Mouse (Mus musculus) brain, embryonic 14.5 days (tissue): ENCODE data around the gene Olfr455. TPM values are rescaled to one million over a fixed set of nuclear protein-coding genes. Genes with fewer than 3 reads are reported as not detected.
A peak's percentile ranks its signal among the peaks of the same experiment; 100 is the strongest.

Experiments
- DNase-seq: peaks from one replicate; pipeline ENCODE4 v3.0.0-alpha.2; 2011; ENCODE audit warnings: low read depth
- CTCF ChIP-seq: fragments of 200-500 bp; IDR thresholded peaks from 2 replicates; pipeline ENCODE4 v1.5.1; 2012; ENCODE audit warnings: inconsistent platforms, mild to moderate bottlenecking, moderate library complexity, borderline replicate concordance; ENCODE audit not compliant: insufficient read depth, insufficient read length; ENCODE audit errors: extremely low read depth
- POLR2A ChIP-seq: fragments of 200-500 bp; IDR thresholded peaks from 2 replicates; pipeline ENCODE4 v1.6.1; 2012; ENCODE audit warnings: mild to moderate bottlenecking, inconsistent platforms, borderline replicate concordance; ENCODE audit not compliant: poor library complexity, insufficient read depth, insufficient read length, severe bottlenecking; ENCODE audit errors: extremely low read depth
- polyA plus RNA-seq: library from polyadenylated mRNA; depleted of rRNA; stranded (reverse); fragments of >200 nt; gene quantifications from 2 replicates; pipeline ENCODE4 v1.2.3, GENCODE M21; 2012; rRNA removed

Gene Olfr455
- polyA plus RNA-seq, 1 experiment, result not detected

DNA sequence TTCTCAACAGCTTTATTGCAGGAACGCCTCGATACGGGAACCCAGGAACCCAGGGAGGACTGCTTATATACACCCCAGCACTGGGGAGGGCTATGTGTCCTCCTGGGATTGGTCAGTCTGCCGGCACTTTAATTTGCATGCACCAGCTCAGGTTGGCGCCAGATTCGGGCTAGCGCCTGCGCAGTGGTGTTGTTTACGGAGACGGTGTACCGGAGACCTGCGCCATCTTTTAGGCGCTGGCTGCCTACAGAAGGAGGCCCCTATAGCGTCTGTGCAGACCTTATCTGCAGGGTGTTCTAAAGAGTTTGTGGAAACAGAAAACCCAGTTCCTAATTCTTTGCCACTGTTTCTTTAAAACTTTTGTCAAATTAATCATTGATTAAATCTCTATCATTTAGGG is 11.3 kb upstream of the Olfr455 start:
- TF ChIP-seq CTCF, result no peak
- no peak for TF ChIP-seq POLR2A
- DNase-seq, result no peak

DNA sequence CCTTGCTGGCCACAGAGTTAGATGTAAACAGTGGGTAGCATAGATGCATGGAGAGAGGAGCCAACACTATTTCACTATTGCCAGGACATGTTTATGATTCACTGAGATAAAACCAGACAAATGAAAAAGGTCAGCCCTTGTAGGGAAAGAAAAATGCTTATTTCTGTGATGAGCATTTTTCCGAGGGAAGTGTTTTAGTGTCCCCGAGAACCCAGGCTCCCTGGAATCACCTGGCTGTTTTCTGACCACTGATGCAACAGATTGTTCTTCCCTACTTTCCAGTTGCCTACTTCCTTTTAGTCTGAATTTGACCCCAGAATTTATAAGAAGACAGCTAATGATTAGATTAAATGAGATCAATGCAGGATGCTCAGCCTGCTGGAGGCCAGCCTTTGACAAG is 1.2 kb downstream of the Olfr455 start:
- no peak for DNase-seq
- no peak for TF ChIP-seq CTCF
- no peak for TF ChIP-seq POLR2A

DNA sequence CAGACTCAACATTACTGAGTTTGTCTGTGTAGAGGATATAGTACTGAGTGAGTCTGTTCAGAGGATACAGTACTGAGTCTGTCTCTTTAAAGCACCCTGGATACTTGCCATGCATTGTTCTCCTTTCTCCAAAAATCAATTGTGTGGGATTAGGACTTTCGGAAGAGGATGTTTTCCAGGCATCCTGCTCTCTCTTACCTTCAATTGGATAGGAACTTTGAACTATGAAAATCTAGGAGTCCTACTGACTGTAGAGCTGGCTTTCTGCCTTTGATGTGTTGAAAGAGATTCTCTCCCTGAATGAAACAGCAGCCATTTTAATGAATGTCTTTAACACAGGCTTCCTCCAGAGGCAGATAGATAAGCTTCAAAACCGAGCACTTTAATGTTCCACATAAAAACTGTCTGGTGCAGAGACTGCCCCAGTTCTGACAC is 1.9 kb downstream of the Olfr455 start:
- TF ChIP-seq POLR2A (no peak), CTCF (no peak)
- peak; percentile 58 for DNase-seq

DNA sequence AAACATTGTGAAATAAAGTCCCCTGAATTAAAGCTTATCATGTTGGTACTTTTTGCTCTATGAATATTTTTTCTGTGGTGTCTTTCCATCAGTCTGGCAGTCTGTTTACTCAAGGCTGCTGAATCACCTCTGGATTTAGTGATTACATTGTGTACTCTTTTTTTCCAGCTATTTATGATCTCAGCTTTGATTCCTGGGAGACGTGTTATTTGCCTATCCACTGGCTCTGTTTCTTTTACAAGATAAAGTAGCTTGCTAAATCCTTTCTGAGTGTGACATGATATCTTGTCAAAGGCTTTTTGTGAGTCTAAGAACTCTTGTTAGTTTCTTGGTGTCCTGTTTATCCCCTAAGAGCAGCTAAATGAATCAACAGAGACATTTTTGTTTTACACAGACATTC is 2.5 kb downstream of the Olfr455 start:
- TF ChIP-seq POLR2A, result no peak
- no peak for TF ChIP-seq CTCF
- no peak for DNase-seq

DNA sequence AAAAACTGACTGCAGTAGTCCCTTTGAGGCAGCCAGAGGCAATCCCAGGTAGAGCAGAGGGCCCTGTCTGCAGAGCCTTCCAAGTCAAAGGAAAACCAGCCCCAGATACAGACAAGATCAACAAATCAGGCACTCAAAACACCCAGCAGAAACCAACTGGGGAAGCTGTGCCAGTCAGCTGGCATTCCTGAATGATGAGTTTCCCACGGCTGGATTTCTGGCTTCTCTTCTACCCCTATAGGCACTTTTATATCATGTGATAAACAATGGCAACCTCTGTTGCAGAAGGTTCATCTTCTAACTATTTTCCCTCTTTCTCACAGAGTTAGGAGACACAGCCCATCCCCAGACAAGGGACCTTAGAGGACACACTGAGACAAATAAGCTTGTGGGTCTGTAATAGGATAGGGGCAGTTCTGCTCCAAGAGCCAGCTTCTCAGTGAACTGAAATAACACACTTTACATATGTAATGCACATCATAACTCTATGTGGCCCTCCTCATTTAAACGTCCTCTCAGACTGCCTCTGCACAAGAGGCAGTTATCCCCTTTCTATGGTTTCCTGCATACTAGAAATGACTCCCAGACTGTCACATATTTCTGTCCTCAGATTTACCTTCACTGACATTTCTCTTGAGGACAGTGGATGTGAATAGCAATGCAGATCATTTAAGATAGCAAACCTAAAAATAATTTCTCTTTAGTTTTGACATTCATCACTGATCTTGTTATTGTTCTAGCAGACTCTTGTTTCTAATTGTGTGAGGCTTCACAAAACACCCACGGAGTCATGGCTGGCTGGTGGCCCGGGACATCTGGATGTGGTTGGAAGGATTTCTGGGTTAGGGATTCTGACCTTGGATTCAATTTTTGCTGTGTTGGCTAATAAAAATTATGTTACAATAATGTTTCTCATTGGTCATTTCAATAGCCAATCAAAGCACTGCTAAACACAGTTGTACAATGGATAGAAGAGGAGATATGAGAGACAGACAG is 5.1 kb downstream of the Olfr455 start:
- no peak for TF ChIP-seq POLR2A
- no peak for TF ChIP-seq CTCF
- no peak for DNase-seq

DNA sequence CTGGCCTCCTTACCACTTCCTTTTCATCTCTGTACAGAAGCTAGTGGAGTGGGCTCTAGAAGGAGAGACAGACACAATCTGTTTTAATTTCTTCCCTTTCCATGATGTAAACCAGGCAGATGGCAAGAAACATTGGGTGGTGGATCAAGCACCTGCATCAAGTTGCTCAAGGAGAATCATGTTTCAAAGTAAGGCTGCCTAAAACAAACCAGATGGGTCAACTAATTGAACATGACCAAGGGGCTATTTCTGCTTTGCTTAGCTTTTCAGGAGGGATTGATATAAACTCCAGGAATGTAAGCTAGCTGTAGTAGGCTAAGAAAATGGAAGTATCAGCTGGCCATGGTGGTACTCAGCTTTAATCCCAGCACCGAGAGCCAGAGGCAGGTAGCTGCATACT is 6.7 kb downstream of the Olfr455 start:
- no peak for DNase-seq
- TF ChIP-seq POLR2A (no peak), CTCF (no peak)

DNA sequence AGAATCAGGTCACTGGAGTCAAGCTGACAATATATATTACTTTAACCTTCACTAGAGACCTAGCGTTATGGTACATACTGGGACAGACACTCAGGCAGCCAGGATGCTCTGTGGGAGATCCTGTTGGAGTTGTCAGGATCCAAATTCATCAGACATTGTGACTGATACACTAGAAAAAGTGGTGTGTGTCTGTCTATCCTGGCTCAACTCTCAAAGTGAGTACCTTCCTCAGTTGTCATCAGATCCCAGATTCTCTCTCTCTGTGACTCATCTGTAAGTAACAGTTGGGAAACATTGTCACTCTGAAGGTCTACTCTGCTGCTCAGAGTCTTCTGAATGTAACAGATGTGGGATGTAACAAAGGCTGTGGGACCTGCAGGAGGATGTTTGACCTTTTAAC is 7.7 kb downstream of the Olfr455 start:
- TF ChIP-seq CTCF (no peak), POLR2A (no peak)
- no peak for DNase-seq

DNA sequence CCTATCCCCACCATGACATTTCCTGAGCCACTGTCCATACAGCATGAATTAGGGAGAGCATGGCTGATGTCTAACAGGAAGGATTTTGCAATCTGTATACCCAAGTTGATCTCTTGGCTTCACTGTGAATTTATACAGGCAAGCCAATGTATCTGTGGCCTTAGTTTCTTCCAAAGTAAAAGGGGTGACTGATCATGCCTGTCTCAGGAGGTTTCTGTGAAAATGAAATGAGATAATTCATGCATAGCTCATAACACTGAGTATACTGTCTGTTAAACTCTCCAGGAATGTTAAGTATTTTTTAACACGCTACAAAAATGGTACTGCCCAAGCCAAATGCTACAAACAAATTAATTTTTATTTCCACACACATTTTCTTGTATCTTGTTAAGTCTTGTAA is 33.9 kb downstream of the Olfr455 start:
- DNase-seq, result no peak
- no peak for TF ChIP-seq CTCF
- no peak for TF ChIP-seq POLR2A

DNA sequence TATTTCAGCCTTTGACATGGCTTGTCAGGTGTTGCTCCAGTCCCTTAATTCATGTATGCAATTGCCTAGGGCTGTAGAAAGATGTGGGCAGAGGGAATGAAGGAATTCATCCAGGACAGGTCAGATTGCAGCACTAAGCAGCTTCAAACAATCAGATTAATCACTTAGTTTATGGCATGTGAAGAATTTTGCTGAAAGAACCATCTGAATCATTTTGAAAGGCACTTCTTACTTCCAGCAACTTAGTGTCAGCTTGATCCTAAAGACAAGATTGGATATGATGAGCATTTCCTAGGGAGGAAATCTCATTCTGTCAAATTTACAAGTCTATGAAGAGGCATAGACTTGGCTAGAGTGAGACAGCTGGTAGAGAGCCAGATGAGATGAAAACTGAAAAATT is 38.1 kb downstream of the Olfr455 start:
- TF ChIP-seq CTCF, result no peak
- no peak for TF ChIP-seq POLR2A
- DNase-seq, result no peak

DNA sequence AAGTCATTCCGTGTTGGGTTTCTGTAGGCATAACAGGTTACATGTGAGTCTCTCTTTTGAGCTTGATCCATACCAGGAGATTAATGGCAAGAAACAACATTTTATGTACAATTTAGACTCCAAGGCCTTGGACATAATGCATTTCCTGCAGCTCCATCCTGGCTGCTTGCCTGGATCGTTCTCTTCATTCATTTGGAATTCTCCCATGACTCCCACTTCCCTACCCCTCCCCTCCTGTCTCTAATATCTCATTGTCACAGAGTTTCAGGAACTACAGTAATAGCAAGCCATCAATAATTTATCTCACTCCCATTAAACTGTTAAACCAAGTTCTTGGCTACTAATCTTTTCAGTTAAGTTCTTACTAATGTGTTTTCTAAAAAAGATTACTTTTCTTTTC is 43.9 kb downstream of the Olfr455 start:
- no peak for TF ChIP-seq POLR2A
- TF ChIP-seq CTCF, result no peak
- no peak for DNase-seq

DNA sequence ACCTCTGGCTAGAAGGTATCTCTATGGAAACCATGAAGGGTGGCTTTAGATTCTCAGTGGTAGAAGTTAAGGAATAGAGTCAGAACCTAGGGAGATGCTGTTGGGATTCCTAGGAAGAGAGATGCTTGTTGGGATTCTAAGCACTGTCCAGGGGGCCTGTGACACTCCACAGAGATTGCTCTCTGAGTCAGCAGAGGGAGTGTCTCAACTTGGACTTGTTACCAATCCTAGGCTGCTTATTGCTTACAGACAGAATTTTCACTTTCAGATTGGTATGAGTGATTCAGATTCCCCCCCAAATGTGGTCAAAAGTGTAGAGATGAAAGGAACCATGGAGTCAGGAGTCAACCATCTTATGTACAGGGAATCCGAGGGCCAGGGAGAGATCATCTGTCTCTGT is 57.7 kb downstream of the Olfr455 start:
- no peak for DNase-seq
- TF ChIP-seq CTCF (no peak), POLR2A (no peak)

DNA sequence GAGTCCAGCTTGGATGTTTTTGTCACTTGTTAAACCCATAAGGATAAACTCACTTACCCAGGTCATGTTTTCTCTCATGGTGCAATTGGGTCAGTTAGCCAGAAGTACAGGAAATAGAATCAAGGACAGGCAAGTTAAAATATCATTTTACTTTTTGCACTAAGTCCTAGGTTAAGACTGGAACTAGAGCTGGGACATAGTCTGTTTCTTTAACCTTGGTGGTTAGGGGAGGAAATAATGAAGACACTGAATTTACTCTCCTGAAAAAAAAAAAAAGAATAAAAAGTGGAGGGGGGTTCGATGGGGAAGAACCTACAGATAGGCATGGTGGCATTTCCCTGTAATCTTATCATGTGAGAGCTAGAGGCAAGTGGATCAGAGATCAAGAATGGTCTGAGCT is 60.3 kb downstream of the Olfr455 start, which contains the start of gene Olfr456:
Olfr456 (minus strand) TSS at position 101 of the 400 bp plus-strand sequence.
- DNase-seq, result no peak
- TF ChIP-seq CTCF (no peak), POLR2A (no peak)

Other genes starting within 250 kb of the Olfr455 start
- 30.9 and 37.9 TPM in 2 replicates for gene Fam131b, start 222.9 kb downstream of the Olfr455 start, polyA plus RNA-seq
- gene Zyx, start 198.0 kb downstream of the Olfr455 start, polyA plus RNA-seq, result 59.5 and 76.3 TPM in 2 replicates
- gene Epha1, start 174.3 kb downstream of the Olfr455 start, polyA plus RNA-seq, result 1.2 and 1.3 TPM in 2 replicates
- gene Tas2r143, start 147.3 kb downstream of the Olfr455 start, polyA plus RNA-seq, result 0.16 and 0.29 TPM in 2 replicates
- gene Tas2r135, start 142.2 kb downstream of the Olfr455 start, polyA plus RNA-seq, result 0.07 TPM in 1 of 2 replicates, not detected in the other
- gene Tas2r126, start 113.1 kb downstream of the Olfr455 start, polyA plus RNA-seq, result 0.10 TPM in 1 of 2 replicates, not detected in the other
- gene Olfr458, start 82.4 kb downstream of the Olfr455 start, polyA plus RNA-seq, result not detected in 2 replicates
- not detected in 2 replicates for gene Olfr457, start 71.3 kb downstream of the Olfr455 start, polyA plus RNA-seq
- not detected in 2 replicates for gene Olfr456, start 60.4 kb downstream of the Olfr455 start, polyA plus RNA-seq
- gene Tcaf3, start 50.1 kb upstream of the Olfr455 start, polyA plus RNA-seq, result not detected in 2 replicates
- 0.79 and 1.6 TPM in 2 replicates for gene Tcaf2, start 97.7 kb upstream of the Olfr455 start, polyA plus RNA-seq
- gene Tcaf1, start 162.5 kb upstream of the Olfr455 start, polyA plus RNA-seq, result 128 and 153 TPM in 2 replicates
- gene Olfr453, start 191.8 kb upstream of the Olfr455 start, polyA plus RNA-seq, result not detected in 2 replicates
- not detected in 2 replicates for gene Olfr38, start 208.8 kb upstream of the Olfr455 start, polyA plus RNA-seq
- not detected in 2 replicates for gene Olfr452, start 237.5 kb upstream of the Olfr455 start, polyA plus RNA-seq